Mouse (Mus musculus): ENCODE data around the gene Gm13271. TPM values are rescaled to one million over a fixed set of nuclear protein-coding genes. Genes with fewer than 3 reads are reported as not detected.
"Not testable (repeated sequence)": the region's sequence is repeated elsewhere in the genome, so short reads cannot be mapped to it uniquely, and the experiment has no call there.

Gene Gm13271
- polyA plus RNA-seq, 1 experiment = not detected

GRCm38 (mm10) chr4:88788402-88788801 is 33.7 kb downstream of the Gm13271 start, which contains the start of gene Gm13277:
Gene Gm13277 (plus strand): TSS chr4:88788632.
- H3K4me1 ChIP-seq (ENCODE audit: control insufficient read depth, insufficient read depth, low read length); H3K4me3 ChIP-seq (replicated peaks; ENCODE audit: extremely low read depth, low read depth, low read length): not testable (repeated sequence)
- TF ChIP-seq CTCF (IDR thresholded peaks at IDR 0.05; ENCODE audit: insufficient read depth, low read length) = peak; percentile 38
- DNase-seq = peak; percentile 38
- 0% methylated on average over 4 of the region's 28 CpGs for WGBS

GRCm38 (mm10) chr4:88791250-88791649 is 36.6 kb downstream of the Gm13271 start, which contains the start of gene Gm13278:
Gene Gm13278 (plus strand): TSS chr4:88791550.
- WGBS = no CpG with 5 or more reads among the region's 28 CpGs
- H3K4me1 ChIP-seq (ENCODE audit: control insufficient read depth, insufficient read depth, low read length); H3K4me3 ChIP-seq (replicated peaks; ENCODE audit: extremely low read depth, low read depth, low read length); DNase-seq: not testable (repeated sequence)

GRCm38 (mm10) chr4:88793936-88794675 is 39.4 kb downstream of the Gm13271 start, which contains the start of gene Gm13275:
Gene Gm13275 (plus strand): TSS chr4:88794487.
- H3K4me3 ChIP-seq (replicated peaks; ENCODE audit: extremely low read depth, low read depth, low read length); H3K4me1 ChIP-seq (ENCODE audit: control insufficient read depth, insufficient read depth, low read length): not testable (repeated sequence)
- DNase-seq = peak; percentile 78
- 1% methylated on average over 15 of the region's 52 CpGs for WGBS

GRCm38 (mm10) chr4:88797097-88797496 is 42.4 kb downstream of the Gm13271 start, which contains the start of gene Gm13279:
Gene Gm13279 (plus strand): TSS chr4:88797397.
- not testable (repeated sequence) for H3K4me1 ChIP-seq (ENCODE audit: control insufficient read depth, insufficient read depth, low read length); H3K4me3 ChIP-seq (replicated peaks; ENCODE audit: extremely low read depth, low read depth, low read length); DNase-seq
- WGBS = no CpG with 5 or more reads among the region's 28 CpGs

- not testable (repeated sequence) for H3K4me3 ChIP-seq (replicated peaks; ENCODE audit: extremely low read depth, low read depth, low read length); H3K4me1 ChIP-seq (ENCODE audit: control insufficient read depth, insufficient read depth, low read length); DNase-seq
- 4% methylated on average over 6 of the region's 7 CpGs for WGBS
Observed at GRCm38 (mm10) chr4:88799365-88799764, 44.7 kb downstream of the Gm13271 start, which contains the start of gene Gm13285. Gene Gm13285 (plus strand): TSS chr4:88799665.

GRCm38 (mm10) chr4:88802954-88803353 is 48.3 kb downstream of the Gm13271 start, which contains the start of gene Gm13287:
Gene Gm13287 (plus strand): TSS chr4:88803254.
- no CpG with 5 or more reads among the region's 29 CpGs for WGBS
- DNase-seq; H3K4me1 ChIP-seq (ENCODE audit: control insufficient read depth, insufficient read depth, low read length); H3K4me3 ChIP-seq (replicated peaks; ENCODE audit: extremely low read depth, low read depth, low read length): not testable (repeated sequence)

Other genes starting within 250 kb of the Gm13271 start
- not detected in 2 replicates for gene Ifnb1, start 232.1 kb upstream of the Gm13271 start, polyA plus RNA-seq (2012; rRNA removed)
- gene Ifna15, start 196.6 kb upstream of the Gm13271 start, polyA plus RNA-seq (2012; rRNA removed) = not detected in 2 replicates
- not detected in 2 replicates for gene Ifna14, start 183.1 kb upstream of the Gm13271 start, polyA plus RNA-seq (2012; rRNA removed)
- not detected in 2 replicates for gene Ifna9, start 162.5 kb upstream of the Gm13271 start, polyA plus RNA-seq (2012; rRNA removed)
- gene Ifna12, start 151.5 kb upstream of the Gm13271 start, polyA plus RNA-seq (2012; rRNA removed) = not detected in 2 replicates
- not detected in 2 replicates for gene C87499, start 120.5 kb upstream of the Gm13271 start, polyA plus RNA-seq (2012; rRNA removed)
- gene Ifna13, start 110.4 kb upstream of the Gm13271 start, polyA plus RNA-seq (2012; rRNA removed) = not detected in 2 replicates
- gene Ifna16, start 77.9 kb upstream of the Gm13271 start, polyA plus RNA-seq (2012; rRNA removed) = not detected in 2 replicates
- not detected in 2 replicates for gene Ifna2, start 71.0 kb upstream of the Gm13271 start, polyA plus RNA-seq (2012; rRNA removed)
- gene Ifnab, start 63.5 kb upstream of the Gm13271 start, polyA plus RNA-seq (2012; rRNA removed) = not detected in 2 replicates
- gene Gm26566, start 33.1 kb upstream of the Gm13271 start, polyA plus RNA-seq (2012; rRNA removed) = 0.19 and 0.33 TPM in 2 replicates
- gene Klhl9, start 32.4 kb upstream of the Gm13271 start, polyA plus RNA-seq (2012; rRNA removed) = 19.6 and 19.7 TPM in 2 replicates
- not detected in 2 replicates for gene Gm13283, start 5.3 kb downstream of the Gm13271 start, polyA plus RNA-seq (2012; rRNA removed)
- not detected in 2 replicates for gene Gm13290, start 19.0 kb downstream of the Gm13271 start, polyA plus RNA-seq (2012; rRNA removed)
- gene Gm13289, start 22.1 kb downstream of the Gm13271 start, polyA plus RNA-seq (2012; rRNA removed) = not detected in 2 replicates
- not detected in 2 replicates for gene Gm13272, start 25.0 kb downstream of the Gm13271 start, polyA plus RNA-seq (2012; rRNA removed)
- gene Ifnz, start 27.3 kb downstream of the Gm13271 start, polyA plus RNA-seq (2012; rRNA removed) = not detected in 2 replicates
- gene Gm13276, start 30.8 kb downstream of the Gm13271 start, polyA plus RNA-seq (2012; rRNA removed) = not detected in 2 replicates
- gene Gm13277, start 33.8 kb downstream of the Gm13271 start, polyA plus RNA-seq (2012; rRNA removed) = not detected in 2 replicates
- not detected in 2 replicates for gene Gm13278, start 36.7 kb downstream of the Gm13271 start, polyA plus RNA-seq (2012; rRNA removed)
- not detected in 2 replicates for gene Gm13275, start 39.6 kb downstream of the Gm13271 start, polyA plus RNA-seq (2012; rRNA removed)
- gene Gm13279, start 42.5 kb downstream of the Gm13271 start, polyA plus RNA-seq (2012; rRNA removed) = not detected in 2 replicates
- not detected in 2 replicates for gene Gm13285, start 44.8 kb downstream of the Gm13271 start, polyA plus RNA-seq (2012; rRNA removed)
- gene Gm13287, start 48.4 kb downstream of the Gm13271 start, polyA plus RNA-seq (2012; rRNA removed) = not detected in 2 replicates
- gene Gm13288, start 50.7 kb downstream of the Gm13271 start, polyA plus RNA-seq (2012; rRNA removed) = not detected in 2 replicates
- not detected in 2 replicates for gene Ifna7, start 61.4 kb downstream of the Gm13271 start, polyA plus RNA-seq (2012; rRNA removed)
- gene Ifna11, start 65.1 kb downstream of the Gm13271 start, polyA plus RNA-seq (2012; rRNA removed) = not detected in 2 replicates
- gene Ifna6, start 72.5 kb downstream of the Gm13271 start, polyA plus RNA-seq (2012; rRNA removed) = not detected in 2 replicates
- not detected in 2 replicates for gene Ifna5, start 80.7 kb downstream of the Gm13271 start, polyA plus RNA-seq (2012; rRNA removed)
- not detected in 2 replicates for gene Ifna4, start 87.0 kb downstream of the Gm13271 start, polyA plus RNA-seq (2012; rRNA removed)
- gene Ifna1, start 95.2 kb downstream of the Gm13271 start, polyA plus RNA-seq (2012; rRNA removed) = not detected in 2 replicates
- gene Ifne, start 125.3 kb downstream of the Gm13271 start, polyA plus RNA-seq (2012; rRNA removed) = not detected in 2 replicates